Mouse (Mus musculus) frontal cortex, adult (tissue): ENCODE measurements around the gene Olfr583.

ENCODE experiments used
- ATAC-seq: cut with Nextera tagmentation; 2 replicates; pipeline ENCODE4 v1.9.2; 2017; ENCODE audit warnings: mild to moderate bottlenecking, moderate library complexity, mixed read lengths; ENCODE audit not compliant: low TSS enrichment

Gene Olfr583

DNA sequence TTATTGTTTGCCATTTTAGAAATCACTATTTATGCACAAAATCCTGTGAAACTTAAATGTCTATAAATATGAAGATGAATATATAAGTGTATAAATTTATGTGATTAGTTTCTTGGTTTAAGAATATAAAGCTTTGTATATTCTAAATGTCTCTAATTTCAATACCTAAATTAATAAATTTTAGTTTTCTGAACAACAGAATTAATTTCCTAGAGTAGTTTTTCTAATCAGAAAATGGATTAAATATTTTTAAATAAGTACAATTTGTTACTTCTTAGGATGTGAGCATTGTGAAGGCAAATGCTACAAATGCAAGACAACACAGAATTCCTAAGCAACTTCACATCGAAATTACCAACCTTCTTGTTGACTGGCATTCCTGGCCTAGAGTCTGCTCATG, at the start of gene Olfr583:
Gene Olfr583 (plus strand): TSS at position 301 of the 400 bp plus-strand sequence.
- no peak for ATAC-seq

- no peak for ATAC-seq
Observed at GRCm38 (mm10) chr7:103037724-103038123, 13.4 kb upstream of the Olfr583 start, which contains the start of gene Olfr582. Gene Olfr582, plus strand, starts transcription at chr7:103038024.

DNA sequence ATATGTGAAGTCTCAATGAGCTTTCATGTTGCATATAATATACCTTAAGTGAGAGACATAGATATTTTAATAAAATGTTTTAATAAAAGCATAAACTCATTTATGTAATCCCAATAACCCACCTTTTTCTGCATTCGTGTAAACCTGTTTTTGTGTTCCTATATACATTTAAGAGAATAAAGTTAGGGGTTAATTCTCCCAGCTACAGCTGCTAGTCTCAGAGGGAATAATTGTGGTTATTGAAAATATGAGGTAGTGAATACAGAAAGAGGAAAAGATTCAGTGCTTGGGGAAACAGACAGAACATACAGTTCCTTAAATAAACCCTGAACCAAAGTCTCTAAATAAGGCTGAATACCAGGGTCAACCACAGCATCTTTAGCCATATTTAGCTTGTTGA, 30.5 kb downstream of the Olfr583 start, which contains the start of gene Olfr584:
Gene Olfr584 (plus strand): TSS at position 301 of the 400 bp plus-strand sequence.
- ATAC-seq, result no peak

- no peak for ATAC-seq
Observed at GRCm38 (mm10) chr7:103097420-103097819, 46.3 kb downstream of the Olfr583 start, which contains the start of gene Olfr585. Gene Olfr585, plus strand, starts transcription at chr7:103097720.
